Mouse (Mus musculus) myocyte (in vitro differentiated cells): Measurements from ENCODE around the gene 2410137M14Rik. TPM values are rescaled to one million over a fixed set of nuclear protein-coding genes. Genes with fewer than 3 reads are reported as not detected.

Experiments
- H3K27me3 ChIP-seq: one replicate; pipeline ENCODE4 v1.6.1; 2011; ENCODE audit not compliant: control insufficient read depth, insufficient read depth, insufficient read length
- H3K36me3 ChIP-seq: one replicate; pipeline ENCODE4 v1.6.1; 2011; ENCODE audit not compliant: control insufficient read depth, insufficient read depth
- H3K4me2 ChIP-seq: one replicate; pipeline ENCODE4 v1.6.1; 2011; ENCODE audit warnings: low read depth, control low read depth
- H3K4me3 ChIP-seq: one replicate; pipeline ENCODE4 v1.5.1; 2011; ENCODE audit warnings: mild to moderate bottlenecking, control low read depth, moderate library complexity
- H3K79me2 ChIP-seq: one replicate; pipeline ENCODE4 v1.6.1; 2011; ENCODE audit not compliant: control insufficient read depth, insufficient read depth
- H3ac ChIP-seq: one replicate; pipeline ENCODE4 v1.6.1; 2011; ENCODE audit not compliant: control insufficient read depth, insufficient read length
- CEBPB ChIP-seq: IDR thresholded peaks from 2 replicates; pipeline ENCODE4 v1.6.1; 2011; ENCODE audit warnings: mild to moderate bottlenecking, moderate library complexity; ENCODE audit not compliant: poor library complexity, insufficient read depth, severe bottlenecking
- E2F4 ChIP-seq: IDR thresholded peaks from one replicate; pipeline ENCODE4 v1.6.1; 2011; ENCODE audit warnings: mild to moderate bottlenecking, control low read depth, moderate library complexity; ENCODE audit not compliant: insufficient read depth
- MAX ChIP-seq: IDR thresholded peaks from one replicate; pipeline ENCODE4 v1.6.1; 2011; ENCODE audit warnings: low read depth, mild to moderate bottlenecking, control low read depth
- MYOD1 ChIP-seq, 3 experiments: IDR thresholded peaks; one replicate each; pipeline ENCODE4 v1.6.1; 2011; ENCODE audit warnings: control low read depth in 2 of 3, low read depth in 2 of 3, mild to moderate bottlenecking in 2 of 3, moderate library complexity in 1 of 3; ENCODE audit not compliant: insufficient read length in 2 of 3, control insufficient read depth in 1 of 3
- MYOG ChIP-seq, 3 experiments: IDR thresholded peaks; one replicate each; pipeline ENCODE4 v1.6.1; 2011; ENCODE audit warnings: control low read depth in 2 of 3, low read depth in 2 of 3, mild to moderate bottlenecking in 2 of 3; ENCODE audit not compliant: insufficient read length in 2 of 3, control insufficient read depth in 1 of 3, insufficient read depth in 1 of 3
- POLR2A ChIP-seq: IDR thresholded peaks from one replicate; pipeline ENCODE4 v1.6.1; 2011; ENCODE audit warnings: low read depth, mild to moderate bottlenecking, control low read depth, moderate library complexity; ENCODE audit not compliant: insufficient read length
- POLR2AphosphoS2 ChIP-seq: IDR thresholded peaks from one replicate; pipeline ENCODE4 v1.6.1; 2011; ENCODE audit warnings: low read depth, control low read depth; ENCODE audit not compliant: insufficient read length
- REST ChIP-seq: IDR thresholded peaks from one replicate; pipeline ENCODE4 v1.6.1; 2011; ENCODE audit warnings: mild to moderate bottlenecking, control low read depth, moderate library complexity; ENCODE audit not compliant: insufficient read depth, insufficient read length
- SRF ChIP-seq: IDR thresholded peaks from one replicate; pipeline ENCODE4 v1.6.1; 2011; ENCODE audit warnings: low read depth; ENCODE audit not compliant: control insufficient read depth, insufficient read length
- TCF12 ChIP-seq: IDR thresholded peaks from one replicate; pipeline ENCODE4 v1.6.1; 2011; ENCODE audit warnings: mild to moderate bottlenecking, control low read depth; ENCODE audit not compliant: poor library complexity, insufficient read depth, severe bottlenecking
- TCF3 ChIP-seq: IDR thresholded peaks from one replicate; pipeline ENCODE4 v1.6.1; 2011; ENCODE audit warnings: low read depth, control low read depth; ENCODE audit not compliant: insufficient read length
- USF1 ChIP-seq: IDR thresholded peaks from one replicate; pipeline ENCODE4 v1.6.1; 2011; ENCODE audit warnings: low read depth, mild to moderate bottlenecking, control low read depth, moderate library complexity
- polyA plus RNA-seq: library from polyadenylated mRNA; unstranded; fragments of >200 nt; fragmentation: generic; extraction: Trizol; gene quantifications from one replicate; pipeline ENCODE4 v1.2.1, GENCODE M21; 2012; ENCODE audit warnings: missing spikeins

Gene 2410137M14Rik
- polyA plus RNA-seq, 1 experiment, result not detected

GRCm38 (mm10) chr17:37012141-37012540, 31.1 kb upstream of the 2410137M14Rik start:
- Histone ChIP-seq H3K79me2 (no peaks in the 10 kb centered on the region), H3K4me2 (no peak overlapping the region), H3K4me3 (no peak overlapping the region), H3K27me3 (no peaks in the 10 kb centered on the region), H3ac (no peak overlapping the region), H3K36me3 (peaks cover 9% of the 10 kb centered on the region)
- TF ChIP-seq MYOG (IDR thresholded peaks at IDR 0.05; ENCODE audit: control insufficient read depth in 1 of 3, insufficient read depth in 1 of 3, insufficient read length in 2 of 3, low read depth in 2 of 3), result no peak
- TF ChIP-seq TCF3, result no peak
- TF ChIP-seq E2F4, result no peak
- TF ChIP-seq SRF, result no peak
- TF ChIP-seq POLR2A, result no peak
- TF ChIP-seq USF1, result no peak
- TF ChIP-seq MYOD1 (IDR thresholded peaks at IDR 0.05; ENCODE audit: control insufficient read depth in 1 of 3, insufficient read length in 2 of 3, low read depth in 2 of 3), result no peak
- no peak for TF ChIP-seq TCF12
- TF ChIP-seq REST, result no peak
- no peak for TF ChIP-seq POLR2AphosphoS2
- no peak for TF ChIP-seq CEBPB
- no peak for TF ChIP-seq MAX

GRCm38 (mm10) chr17:37011719-37012118, 30.7 kb upstream of the 2410137M14Rik start:
- Histone ChIP-seq H3K4me2 (no peak overlapping the region), H3K36me3 (peaks cover 9% of the 10 kb centered on the region), H3ac (no peak overlapping the region), H3K4me3 (no peak overlapping the region), H3K27me3 (no peaks in the 10 kb centered on the region), H3K79me2 (no peaks in the 10 kb centered on the region)
- no peak for TF ChIP-seq MYOD1 (IDR thresholded peaks at IDR 0.05; ENCODE audit: control insufficient read depth in 1 of 3, insufficient read length in 2 of 3, low read depth in 2 of 3)
- TF ChIP-seq MAX, result no peak
- no peak for TF ChIP-seq REST
- no peak for TF ChIP-seq E2F4
- no peak for TF ChIP-seq POLR2AphosphoS2
- no peak for TF ChIP-seq CEBPB
- no peak for TF ChIP-seq USF1
- TF ChIP-seq MYOG (IDR thresholded peaks at IDR 0.05; ENCODE audit: control insufficient read depth in 1 of 3, insufficient read depth in 1 of 3, insufficient read length in 2 of 3, low read depth in 2 of 3), result no peak
- TF ChIP-seq TCF12, result no peak
- no peak for TF ChIP-seq TCF3
- TF ChIP-seq SRF, result no peak
- no peak for TF ChIP-seq POLR2A

GRCm38 (mm10) chr17:37009460-37010042, 28.5 kb upstream of the 2410137M14Rik start:
- TF ChIP-seq TCF3 (no peak), POLR2A (no peak), E2F4 (no peak), TCF12 (no peak), SRF (no peak), CEBPB (no peak), MAX (no peak), MYOG (IDR thresholded peaks at IDR 0.05; ENCODE audit: control insufficient read depth in 1 of 3, insufficient read depth in 1 of 3, insufficient read length in 2 of 3, low read depth in 2 of 3) (no peak), REST (no peak), USF1 (no peak), POLR2AphosphoS2 (no peak), MYOD1 (IDR thresholded peaks at IDR 0.05; ENCODE audit: control insufficient read depth in 1 of 3, insufficient read length in 2 of 3, low read depth in 2 of 3) (no peak)
- Histone ChIP-seq H3K79me2 (no peaks in the 10 kb centered on the region), H3K4me2 (no peak overlapping the region), H3ac (no peak overlapping the region), H3K27me3 (no peaks in the 10 kb centered on the region), H3K36me3 (peaks cover 9% of the 10 kb centered on the region), H3K4me3 (no peak overlapping the region)

- Histone ChIP-seq H3K79me2 (no peaks in the 10 kb centered on the region), H3K27me3 (no peaks in the 10 kb centered on the region), H3ac (no peak overlapping the region), H3K4me2 (no peak overlapping the region), H3K36me3 (peaks cover 9% of the 10 kb centered on the region), H3K4me3 (no peak overlapping the region)
- TF ChIP-seq MYOD1 (IDR thresholded peaks at IDR 0.05; ENCODE audit: control insufficient read depth in 1 of 3, insufficient read length in 2 of 3, low read depth in 2 of 3) (no peak), TCF3 (no peak), E2F4 (no peak), MAX (no peak), TCF12 (no peak), USF1 (no peak), POLR2AphosphoS2 (no peak), REST (no peak), SRF (no peak), POLR2A (no peak), CEBPB (no peak), MYOG (IDR thresholded peaks at IDR 0.05; ENCODE audit: control insufficient read depth in 1 of 3, insufficient read depth in 1 of 3, insufficient read length in 2 of 3, low read depth in 2 of 3) (no peak)
Observed at GRCm38 (mm10) chr17:37008161-37008560, 27.1 kb upstream of the 2410137M14Rik start.
